Mouse (Mus musculus): ENCODE measurements around the gene Colgalt1. TPM values are rescaled to one million over a fixed set of nuclear protein-coding genes. Genes with fewer than 3 reads are reported as not detected.

The Colgalt1 gene
- total and polyA plus RNA-seq, 3 experiments, result 72.0 to 85.3 (median 73.7) TPM

DNA sequence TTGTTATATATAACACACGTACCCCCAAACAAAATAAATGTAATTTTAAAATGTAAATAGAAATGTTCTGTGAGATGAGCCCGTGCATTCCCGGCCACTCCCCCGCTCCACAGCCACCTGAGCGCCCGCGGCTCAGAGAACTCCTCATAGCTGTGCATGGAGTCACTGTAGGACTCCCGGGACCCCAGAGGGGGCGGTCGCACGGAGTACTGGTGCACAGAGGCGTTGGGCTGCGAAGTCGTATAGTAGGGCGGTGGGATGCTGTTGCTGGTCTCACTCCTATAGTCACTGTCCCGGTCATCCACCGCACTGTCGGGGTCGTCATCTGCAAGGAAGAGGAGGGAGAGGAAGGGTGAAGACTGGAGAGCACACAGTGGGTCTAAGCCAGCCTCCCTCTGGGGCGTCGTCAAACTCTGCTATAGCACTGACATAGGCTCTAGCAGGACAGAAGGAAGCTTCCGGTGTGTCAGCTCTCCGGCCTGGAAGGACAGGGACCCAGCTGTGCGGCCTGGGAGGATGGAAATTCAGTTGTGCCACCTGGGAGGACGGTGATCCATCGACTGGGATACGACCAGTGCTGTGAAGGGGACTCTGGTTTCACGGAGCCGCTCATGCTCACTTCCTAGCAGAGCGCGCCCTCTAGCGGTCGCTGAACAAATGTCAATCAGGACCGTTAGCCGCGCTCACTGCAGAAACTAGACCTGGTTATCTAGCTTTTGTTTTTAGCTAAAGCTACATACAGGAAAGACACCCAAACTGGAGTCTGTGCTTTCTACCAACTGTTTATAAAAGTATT is 49.7 kb downstream of the Colgalt1 start (continued):
- TF ChIP-seq UBTF (IDR thresholded peaks at IDR 0.05; ENCODE audit: low read depth, low read length), result no peak
- TF ChIP-seq ZKSCAN1 (IDR thresholded peaks at IDR 0.05; ENCODE audit: borderline replicate concordance, low read depth, low read length), result peak; percentile 85
- TF ChIP-seq MEF2A (IDR thresholded peaks at IDR 0.05; ENCODE audit: borderline replicate concordance, low read depth, low read length), result peak; percentile 45; the same call in 1 of the 2 replicates
- 0 out of 2 replicates have a peak, but pooled peaks have one; percentile 39 for TF ChIP-seq NELFE (IDR thresholded peaks at IDR 0.05; ENCODE audit: low read depth, low read length)
- no peak for TF ChIP-seq MXI1 (IDR thresholded peaks at IDR 0.05; ENCODE audit: low read depth, low read length)
- TF ChIP-seq JUN (IDR thresholded peaks at IDR 0.05; ENCODE audit: insufficient read depth, low read depth, low read length), result no peak
- TF ChIP-seq E2F4 (IDR thresholded peaks at IDR 0.05; ENCODE audit: insufficient replicate concordance, low read depth, low read length), result no peak
- TF ChIP-seq GABPA (IDR thresholded peaks at IDR 0.05; ENCODE audit: insufficient replicate concordance, low read depth, low read length), result no peak
- TF ChIP-seq SIN3A (IDR thresholded peaks at IDR 0.05; ENCODE audit: low read length), result 0 out of 2 replicates have a peak, but pooled peaks have one; percentile 47
- TF ChIP-seq BHLHE40 (IDR thresholded peaks at IDR 0.05; ENCODE audit: low read depth, low read length), result no peak
- TF ChIP-seq MAZ (IDR thresholded peaks at IDR 0.05; ENCODE audit: low read depth, low read length), result no peak
- TF ChIP-seq SMC3 (IDR thresholded peaks at IDR 0.05; ENCODE audit: low read depth, low read length), result peak; percentile 95
- no peak for TF ChIP-seq NRF1 (IDR thresholded peaks at IDR 0.05; ENCODE audit: low read depth, low read length)

DNA sequence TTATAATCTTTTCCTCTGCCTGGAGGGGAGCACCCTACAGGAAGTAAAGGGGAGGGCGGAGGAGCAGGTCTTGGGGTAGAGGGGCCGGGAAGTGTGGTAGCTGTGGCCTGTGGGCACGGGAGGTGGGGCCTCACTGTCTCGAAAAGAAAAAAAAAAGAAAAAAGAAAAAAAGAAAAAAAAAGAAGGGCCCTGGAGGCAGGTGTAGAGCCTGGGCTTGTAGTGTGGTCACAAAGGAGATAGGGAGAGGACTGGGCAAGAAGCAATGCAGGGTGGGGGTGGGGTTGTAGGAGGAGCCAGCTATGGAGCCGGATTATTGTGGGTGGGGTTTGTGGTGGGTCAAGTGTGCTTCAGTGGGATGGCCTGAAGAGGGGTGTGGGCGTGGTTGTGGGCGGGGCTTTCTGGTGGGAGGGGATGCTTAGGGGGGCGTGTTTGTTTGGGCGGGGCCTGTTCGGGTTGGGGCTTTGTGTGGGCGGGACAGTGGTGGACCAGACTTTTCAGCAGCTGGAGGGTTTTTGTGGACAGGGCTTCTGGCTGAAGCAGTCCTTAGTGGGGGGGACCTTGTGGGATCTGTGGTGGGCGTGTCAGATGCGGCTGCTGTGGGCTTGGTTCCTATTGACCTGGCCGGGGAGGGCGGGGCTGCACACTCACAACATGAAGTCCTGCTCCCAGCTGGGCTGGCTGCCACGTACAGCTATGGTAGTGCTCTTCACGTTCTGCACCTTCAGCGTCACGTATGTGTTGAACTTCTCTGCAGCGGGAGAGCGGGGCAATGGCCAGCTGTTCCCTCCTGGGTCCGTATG is 54.7 kb downstream of the Colgalt1 start:
- H3K4me1 ChIP-seq (ENCODE audit: control insufficient read depth in 1 of 2, insufficient read depth in 2 of 2), result peaks cover 19 to 40% of the 10 kb centered on the region in 2 experiments
- TF ChIP-seq MAZ (IDR thresholded peaks at IDR 0.05; ENCODE audit: low read depth, low read length) (0 out of 2 replicates have a peak, but pooled peaks have one; percentile 41), TCF12 (IDR thresholded peaks at IDR 0.05; ENCODE audit: low read depth, low read length) (0 out of 2 replicates have a peak, but pooled peaks have one; percentile 11), CHD2 (IDR thresholded peaks at IDR 0.05; ENCODE audit: low read length) (0 out of 2 replicates have a peak, but pooled peaks have one; percentile 12), ZNF384 (IDR thresholded peaks at IDR 0.05; ENCODE audit: low read depth, low read length) (peak; percentile 76), ZC3H11A (IDR thresholded peaks at IDR 0.05; ENCODE audit: low read depth, low read length) (no peak), JUN (IDR thresholded peaks at IDR 0.05; ENCODE audit: insufficient read depth, low read depth, low read length) (no peak), GABPA (IDR thresholded peaks at IDR 0.05; ENCODE audit: insufficient replicate concordance, low read depth, low read length) (no peak), E2F4 (IDR thresholded peaks at IDR 0.05; ENCODE audit: insufficient replicate concordance, low read depth, low read length) (no peak), CTCF (conservative IDR thresholded peaks at IDR 0.05 in 1 of 2, IDR thresholded peaks at IDR 0.05 in 1 of 2; ENCODE audit: low read depth in 2 of 2, low read length in 2 of 2) (no peak), USF1 (IDR thresholded peaks at IDR 0.05; ENCODE audit: low read depth, low read length) (no peak), KAT2A (IDR thresholded peaks at IDR 0.05; ENCODE audit: insufficient replicate concordance, low read length) (no peak), MEF2A (IDR thresholded peaks at IDR 0.05; ENCODE audit: borderline replicate concordance, low read depth, low read length) (no peak), EP300 (IDR thresholded peaks at IDR 0.05; ENCODE audit: low read length) (no peak), NRF1 (IDR thresholded peaks at IDR 0.05; ENCODE audit: low read depth, low read length) (no peak), ETS1 (conservative IDR thresholded peaks at IDR 0.05; ENCODE audit: low read depth, low read length) (no peak), IRF4 (IDR thresholded peaks at IDR 0.05; ENCODE audit: low read depth, low read length) (no peak), MYC (IDR thresholded peaks at IDR 0.05; ENCODE audit: low read depth, low read length) (no peak), HCFC1 (IDR thresholded peaks at IDR 0.05; ENCODE audit: low read depth, low read length) (no peak), UBTF (IDR thresholded peaks at IDR 0.05; ENCODE audit: low read depth, low read length) (no peak), SIN3A (IDR thresholded peaks at IDR 0.05; ENCODE audit: low read length) (peak; percentile 56; the same call in 1 of the 2 replicates), CHD1 (IDR thresholded peaks at IDR 0.05; ENCODE audit: low read depth, low read length) (no peak), TBP (conservative IDR thresholded peaks at IDR 0.05; ENCODE audit: low read depth, low read length) (no peak), RAD21 (IDR thresholded peaks at IDR 0.05; ENCODE audit: low read depth, low read length) (no peak), BHLHE40 (IDR thresholded peaks at IDR 0.05; ENCODE audit: low read depth, low read length) (peak; percentile 5; the same call in 1 of the 2 replicates), PAX5 (IDR thresholded peaks at IDR 0.05; ENCODE audit: low read length) (no peak)
- H3K4me3 ChIP-seq (replicated peaks in 1 of 3; ENCODE audit: low read depth in 2 of 3, low read length in 2 of 3, poor library complexity in 1 of 3), result peak overlapping the region in 2 of 3 experiments; percentile 34 to 49
- in situ Hi-C loops (cut with MboI; ENCODE audit: low pct_ligation_motif_present, low pct_unique_long_range_greater_than_20kb, low sequenced_read_pairs) (no loop called here), dilution Hi-C loops (cut with MboI; ENCODE audit: extremely low pct_ligation_motif_present, extremely low pct_unique_long_range_greater_than_20kb, low sequenced_read_pairs) (no loop called here)
- H3K9ac ChIP-seq (ENCODE audit: insufficient read depth, low read depth), result no peak overlapping the region
- H3K27me3 ChIP-seq (replicated peaks), result peaks cover 35% of the 10 kb centered on the region
- H3K79me2 ChIP-seq (replicated peaks; ENCODE audit: control insufficient read depth, extremely low read depth, insufficient read depth, poor library complexity, severe bottlenecking), result no peaks in the 10 kb centered on the region
- no peak overlapping the region for H3K27ac ChIP-seq (ENCODE audit: insufficient read depth, low read depth)
- no peaks in the 10 kb centered on the region for H3K36me3 ChIP-seq (replicated peaks in 1 of 2; ENCODE audit: control insufficient read depth in 1 of 2, insufficient read depth in 1 of 2, low read length in 1 of 2)
- H3K9me3 ChIP-seq (replicated peaks; ENCODE audit: low read length), result no peaks in the 10 kb centered on the region
- DNase-seq (ENCODE audit: extremely low read depth), result peak; percentile 78
- peak overlapping the region; percentile 35 for H3K4me2 ChIP-seq (ENCODE audit: insufficient read depth, low read depth, poor library complexity, severe bottlenecking)

All from CH12.LX (cell line).